Mouse (Mus musculus) ES-E14 (cell line): ENCODE measurements around the gene Wnt3a. TPM values are rescaled to one million over a fixed set of nuclear protein-coding genes. Genes with fewer than 3 reads are reported as not detected.

ENCODE experiments used
- DNase-seq: peaks from one replicate; pipeline ENCODE4 v3.0.0-alpha.2; 2013; ENCODE audit warnings: low read depth, low spot score
- H3K27ac ChIP-seq: 2 replicates; pipeline ENCODE4 v1.5.1; 2012; ENCODE audit warnings: low read depth, mild to moderate bottlenecking, low read length, moderate library complexity, mixed read lengths; ENCODE audit not compliant: poor library complexity, insufficient read depth, severe bottlenecking
- H3K36me3 ChIP-seq: 2 replicates; pipeline ENCODE4 v1.6.1; 2012; ENCODE audit warnings: mild to moderate bottlenecking, low read length, moderate library complexity, mixed read lengths; ENCODE audit not compliant: control insufficient read depth, poor library complexity, insufficient read depth, severe bottlenecking
- H3K4me1 ChIP-seq, 2 experiments: fragments of 150-350 bp in 1 of 2; sonication (generic) in 1 of 2; 2 replicates each; pipeline ENCODE4 v1.6.1; 2012; ENCODE audit warnings: low read length in 2 of 2, mild to moderate bottlenecking in 1 of 2, mixed read lengths in 1 of 2; ENCODE audit not compliant: control insufficient read depth in 2 of 2, insufficient read depth in 2 of 2, poor library complexity in 1 of 2
- H3K4me3 ChIP-seq, 2 experiments: fragments of 150-350 bp in 1 of 2; sonication (generic) in 1 of 2; 2 replicates each; pipeline ENCODE4 v1.5.1; 2012; ENCODE audit warnings: low read length in 2 of 2, low read depth in 1 of 2, mild to moderate bottlenecking in 1 of 2, mixed read lengths in 1 of 2; ENCODE audit not compliant: insufficient read depth in 1 of 2, poor library complexity in 1 of 2, severe bottlenecking in 1 of 2
- H3K9ac ChIP-seq: 2 replicates; pipeline ENCODE4 v1.6.1; 2012; ENCODE audit warnings: low read depth, mild to moderate bottlenecking, low read length, mixed read lengths; ENCODE audit not compliant: poor library complexity, insufficient read depth, severe bottlenecking
- H3K9me3 ChIP-seq: fragments of 150-350 bp; sonication (generic); 2 replicates; pipeline ENCODE4 v1.6.1; 2012; ENCODE audit warnings: low read depth, mild to moderate bottlenecking, low read length; ENCODE audit not compliant: control insufficient read depth, insufficient read depth
- CHD2 ChIP-seq: IDR thresholded peaks from 2 replicates; pipeline ENCODE4 v1.6.1; 2014; ENCODE audit warnings: mild to moderate bottlenecking, low read depth, low read length, inconsistent platforms
- HCFC1 ChIP-seq: IDR thresholded peaks from 2 replicates; pipeline ENCODE4 v1.6.1; 2012; ENCODE audit warnings: low read length, inconsistent platforms, borderline replicate concordance; ENCODE audit not compliant: insufficient read depth
- MAFK ChIP-seq: IDR thresholded peaks from 2 replicates; pipeline ENCODE4 v1.6.1; 2014; ENCODE audit warnings: mild to moderate bottlenecking, low read depth, low read length, inconsistent platforms; ENCODE audit not compliant: insufficient read depth
- ZC3H11A ChIP-seq: IDR thresholded peaks from 2 replicates; pipeline ENCODE4 v1.6.1; 2012; ENCODE audit warnings: low read depth, mild to moderate bottlenecking, inconsistent platforms, low read length, borderline replicate concordance
- ZNF384 ChIP-seq: IDR thresholded peaks from 2 replicates; pipeline ENCODE4 v1.6.1; 2012; ENCODE audit warnings: low read depth, low read length, inconsistent platforms
- in situ Hi-C, 2 experiments: fragments of 600-800 bp; cut with MboI; formaldehyde crosslinking; loops; one replicate each; pipeline ENCODE4 v1.15.1; 2025; ENCODE audit warnings: low sequenced_read_pairs in 2 of 2, inconsistent platforms in 1 of 2; ENCODE audit not compliant: unreplicated experiment in 2 of 2
- total RNA-seq: library from RNA; depleted of rRNA; stranded (reverse); fragments of 300-350 nt; gene quantifications from 2 replicates; pipeline ENCODE4 v1.2.3, GENCODE M21; 2012

The Wnt3a gene
- total RNA-seq, 1 experiment = 0.85 TPM

DNA sequence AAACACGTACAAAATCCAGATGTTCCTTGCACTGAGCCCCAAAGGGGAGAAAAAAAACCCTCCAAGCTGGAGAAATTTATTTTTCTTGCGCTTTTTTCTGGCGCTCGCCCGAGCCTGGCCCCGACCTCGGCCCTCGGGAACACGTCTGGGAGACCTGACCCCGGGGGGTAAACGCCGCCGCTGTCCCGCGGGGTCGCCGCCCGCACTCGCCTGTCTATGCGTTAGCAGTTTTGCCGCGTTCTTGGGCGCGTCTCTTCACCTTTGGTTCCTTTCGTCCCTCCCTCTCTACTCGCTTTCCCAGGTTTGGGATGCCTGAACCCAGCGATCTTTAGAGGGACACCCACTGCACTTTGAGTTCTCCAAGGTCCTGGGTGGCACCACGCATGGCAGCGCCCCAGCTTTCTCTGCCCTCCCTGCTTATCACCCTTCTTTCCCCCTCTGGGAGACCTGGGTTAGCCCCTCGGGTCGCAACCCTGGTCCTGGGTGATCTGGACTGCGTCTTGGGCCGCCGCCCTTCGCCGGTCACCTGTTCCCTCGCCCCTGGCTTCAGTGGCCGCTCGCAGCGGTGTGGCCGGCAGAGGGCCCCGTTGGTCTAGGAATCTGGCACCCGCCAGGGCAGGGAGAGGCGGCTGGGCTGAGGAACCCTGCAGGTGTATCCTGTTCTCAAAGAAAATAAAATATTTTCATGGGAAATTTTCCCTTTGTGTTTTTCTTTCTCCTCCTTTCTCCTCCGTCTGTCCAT, 17.0 kb upstream of the Wnt3a start:
- Histone ChIP-seq H3K9me3 (no peaks in the 10 kb centered on the region), H3K27ac (no peak overlapping the region), H3K9ac (peak overlapping the region; percentile 79), H3K4me1 (peaks cover 1 to 11% of the 10 kb centered on the region in 2 experiments; a peak in 3 of 4 replicates), H3K4me3 (peak overlapping the region; percentile 70 to 85), H3K36me3 (no peaks in the 10 kb centered on the region)
- no peak for TF ChIP-seq MAFK
- peak; percentile 40; the same call in 1 of the 2 replicates for TF ChIP-seq ZC3H11A
- DNase-seq = no peak
- in situ Hi-C loops = no loop called here

DNA sequence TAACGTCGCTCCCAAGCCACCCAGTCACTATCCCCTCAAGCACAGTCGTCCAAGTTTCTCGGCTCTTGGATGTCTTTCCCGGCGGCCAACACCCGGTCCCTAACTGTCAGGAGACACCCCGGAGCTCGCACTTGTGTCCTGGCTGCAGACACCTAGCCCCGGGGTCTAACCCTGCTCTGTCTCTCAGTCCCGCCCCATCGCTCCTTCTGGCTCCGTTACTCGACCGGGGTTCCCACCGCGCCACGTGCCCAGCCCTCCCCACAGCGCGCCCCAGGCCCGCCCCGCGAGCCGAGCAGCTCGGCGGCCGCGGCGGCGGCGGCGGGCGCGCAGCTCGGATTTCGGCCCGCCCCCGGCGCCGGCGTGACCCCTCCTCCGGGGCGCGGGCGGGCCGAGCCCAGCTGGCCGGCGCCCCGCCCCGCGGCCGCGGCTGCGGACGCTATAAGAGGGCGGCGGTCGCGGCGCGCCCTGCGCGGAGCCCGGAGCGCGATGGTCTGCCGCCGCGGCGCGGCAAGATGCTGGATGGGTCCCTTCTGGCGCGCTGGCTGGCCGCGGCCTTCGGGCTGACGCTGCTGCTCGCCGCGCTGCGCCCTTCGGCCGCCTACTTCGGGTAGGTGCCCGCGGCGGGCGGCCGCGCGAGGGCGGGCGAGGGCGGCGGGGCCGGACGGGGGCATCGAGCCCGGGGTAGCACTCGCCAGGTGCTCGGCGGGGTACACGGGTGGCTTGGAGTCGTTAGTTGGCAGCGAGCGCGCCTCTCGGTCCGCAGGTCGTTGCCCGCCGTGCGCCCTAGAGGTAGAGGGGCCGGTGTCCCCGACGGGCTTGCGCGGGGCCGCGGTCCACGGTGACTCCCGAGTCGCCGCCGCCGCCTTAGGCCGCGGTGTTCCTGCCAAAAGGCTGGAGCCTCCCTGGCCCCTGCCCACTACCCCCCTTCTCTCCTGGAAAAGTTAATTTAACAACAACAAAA, 16.2 kb upstream of the Wnt3a start, which contains the start of gene Wnt9a:
TSS of gene Wnt9a (plus strand) at position 468 of the 961 bp plus-strand sequence.
- Histone ChIP-seq H3K36me3 (no peaks in the 10 kb centered on the region), H3K9me3 (no peaks in the 10 kb centered on the region), H3K4me1 (peaks cover 1 to 10% of the 10 kb centered on the region in 2 experiments; a peak in 3 of 4 replicates), H3K9ac (peak within 1 kb of the TSS; percentile 79), H3K4me3 (peak within 1 kb of the TSS; percentile 78 to 85), H3K27ac (no peak within 1 kb of the TSS)
- TF ChIP-seq ZC3H11A (no peak), HCFC1 (no peak), CHD2 (no peak), MAFK (no peak), ZNF384 (no peak)
- in situ Hi-C loops = no loop called here
- DNase-seq = no peak

DNA sequence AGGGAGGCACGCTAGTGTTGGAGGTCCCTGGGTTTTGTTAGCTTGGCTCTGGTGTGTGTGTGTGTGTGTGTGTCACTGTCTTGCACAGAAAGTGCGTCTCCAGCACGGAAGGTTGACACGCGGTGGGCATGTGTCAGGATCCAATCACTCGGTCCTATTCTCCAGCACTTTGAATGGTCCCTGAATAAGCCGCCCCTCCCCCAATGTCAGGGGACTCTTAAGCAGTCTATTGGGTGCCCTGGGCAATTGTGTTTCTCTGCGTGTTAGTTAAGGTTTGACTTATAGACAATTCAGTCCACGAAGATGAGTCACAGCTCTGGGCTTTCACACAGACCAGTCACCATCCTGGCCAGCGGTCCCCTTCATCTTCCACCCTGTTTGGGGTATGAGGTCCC, 15.3 kb upstream of the Wnt3a start:
- Histone ChIP-seq H3K4me1 (peaks cover 1 to 10% of the 10 kb centered on the region in 2 experiments; a peak in 3 of 4 replicates), H3K9me3 (no peaks in the 10 kb centered on the region), H3K9ac (no peak overlapping the region), H3K4me3 (peak overlapping the region; percentile 78 to 85; a peak in 3 of 4 replicates), H3K36me3 (no peaks in the 10 kb centered on the region), H3K27ac (no peak overlapping the region)
- no peak for TF ChIP-seq ZNF384
- in situ Hi-C loops = no loop called here
- DNase-seq = no peak

DNA sequence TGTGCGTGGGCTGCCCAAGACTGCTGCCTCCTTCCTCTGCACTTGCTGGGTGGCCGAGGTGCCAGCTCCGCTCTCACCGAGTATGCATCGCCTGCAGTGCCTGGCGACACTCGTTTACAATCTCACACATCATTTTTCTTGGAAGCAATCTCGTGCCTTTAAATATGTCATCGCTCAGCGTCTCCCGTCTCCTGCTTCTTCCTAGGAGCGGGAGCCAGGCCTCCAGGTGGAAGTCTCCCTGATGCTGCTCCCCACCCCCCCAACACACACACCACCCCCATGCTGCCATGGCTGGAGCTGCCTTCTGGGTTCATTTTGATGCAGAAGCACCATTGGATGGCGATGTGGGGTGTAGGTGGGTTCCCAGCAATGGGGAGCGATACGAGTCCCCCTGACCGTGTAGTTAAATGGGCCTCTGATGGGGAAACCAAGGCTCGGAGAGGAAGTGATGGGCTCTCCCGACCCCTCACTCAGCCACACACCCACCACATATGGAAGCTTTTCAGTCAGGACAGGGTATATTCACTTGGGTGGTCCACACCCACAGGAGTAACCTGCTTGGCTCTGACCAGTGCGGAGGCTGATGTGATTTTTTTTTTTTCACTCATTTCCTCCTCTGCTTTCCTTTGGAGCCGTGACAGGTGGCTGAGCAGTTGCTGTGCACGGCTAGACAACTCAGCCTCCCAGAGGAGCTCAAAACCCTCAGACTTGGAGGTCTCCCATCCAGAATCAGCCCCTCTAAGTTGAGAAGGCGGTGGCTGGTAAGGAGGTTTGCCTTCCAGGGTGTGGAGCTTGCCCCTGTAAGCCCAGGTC, 14.7 kb upstream of the Wnt3a start:
- Histone ChIP-seq H3K4me1 (peaks cover 1 to 10% of the 10 kb centered on the region in 2 experiments; a peak in 3 of 4 replicates), H3K9ac (no peak overlapping the region), H3K9me3 (no peaks in the 10 kb centered on the region), H3K36me3 (no peaks in the 10 kb centered on the region), H3K27ac (no peak overlapping the region), H3K4me3 (no peak overlapping the region)
- TF ChIP-seq MAFK (no peak), CHD2 (no peak), ZC3H11A (no peak), HCFC1 (no peak), ZNF384 (no peak)
- in situ Hi-C loops = no loop called here
- DNase-seq = no peak
